Mouse (Mus musculus) heart, embryonic 12.5 days (tissue): ENCODE results near the gene Ndst2. TPM values are rescaled to one million over a fixed set of nuclear protein-coding genes. Genes with fewer than 3 reads are reported as not detected.
"Not testable (repeated sequence)": the region's sequence is repeated elsewhere in the genome, so short reads cannot be mapped to it uniquely, and the experiment has no call there.

Experiments used
- ATAC-seq: fragments of 200-750 bp; cut with Nextera tagmentation; 2 replicates; pipeline ENCODE4 v1.8.0; 2017; ENCODE audit warnings: moderate TSS enrichment, moderate library complexity; ENCODE audit not compliant: insufficient number of reproducible peaks, low FRiP score
- H3K27ac ChIP-seq: fragments of 300-500 bp; sonication (generic); 2 replicates; pipeline ENCODE4 v1.5.1; 2016; ENCODE audit warnings: mild to moderate bottlenecking, moderate library complexity; ENCODE audit not compliant: poor library complexity, severe bottlenecking
- H3K27me3 ChIP-seq: fragments of 300-500 bp; sonication (generic); replicated peaks from 2 replicates; pipeline ENCODE4 v1.6.1; 2016; ENCODE audit warnings: mild to moderate bottlenecking, moderate library complexity
- H3K36me3 ChIP-seq: fragments of 300-500 bp; sonication (generic); 2 replicates; pipeline ENCODE4 v1.6.1; 2016; ENCODE audit warnings: mild to moderate bottlenecking, moderate library complexity
- H3K4me1 ChIP-seq: fragments of 300-500 bp; sonication (generic); replicated peaks from 2 replicates; pipeline ENCODE4 v1.6.1; 2016; ENCODE audit warnings: mild to moderate bottlenecking
- H3K4me2 ChIP-seq: fragments of 300-500 bp; sonication (generic); 2 replicates; pipeline ENCODE4 v1.6.1; 2016; ENCODE audit warnings: mild to moderate bottlenecking, moderate library complexity
- H3K4me3 ChIP-seq: fragments of 300-500 bp; sonication (generic); 2 replicates; pipeline ENCODE4 v1.5.1; 2016; ENCODE audit warnings: mild to moderate bottlenecking
- H3K9ac ChIP-seq: fragments of 300-500 bp; sonication (generic); 2 replicates; pipeline ENCODE4 v1.6.1; 2016; ENCODE audit warnings: mild to moderate bottlenecking, moderate library complexity
- H3K9me3 ChIP-seq: fragments of 300-500 bp; sonication (generic); replicated peaks from 2 replicates; pipeline ENCODE4 v1.6.1; 2016; ENCODE audit warnings: mild to moderate bottlenecking, moderate library complexity
- WGBS: fragments of 180-500 bp; shearing (Covaris S2); methylation state at CpG from one replicate; pipeline ENCODE4 v1.1.7; 2016; 5-methylcytosine and 5-hydroxymethylcytosine counted together
- polyA plus RNA-seq: library from polyadenylated mRNA; unstranded; fragments of >200 nt; fragmentation: Nextera tagmentation; extraction: Ambion mirVana; gene quantifications from 2 replicates; pipeline ENCODE4 v1.2.1, GENCODE M21; 2016

The Ndst2 gene
- polyA plus RNA-seq, 1 experiment from 2014 or later = 18.8 TPM

- Histone ChIP-seq H3K9ac (no peak overlapping the region), H3K27me3 (no peaks in the 10 kb centered on the region), H3K4me2 (no peak overlapping the region), H3K36me3 (peaks cover 98% of the 10 kb centered on the region), H3K27ac (no peak overlapping the region), H3K4me3 (no peak overlapping the region), H3K9me3 (no peaks in the 10 kb centered on the region), H3K4me1 (peaks cover 1% of the 10 kb centered on the region; the same call in 1 of the 2 replicates)
- WGBS = 93% methylated on average over 12 of the region's 12 CpGs
- ATAC-seq = no peak
These were observed 14.6 kb downstream of the Ndst2 start for GRCm38 (mm10) chr14:20719767-20720166.

GRCm38 (mm10) chr14:20718443-20718842 is 15.9 kb downstream of the Ndst2 start:
- H3K9ac ChIP-seq = no peak overlapping the region
- peaks cover 14% of the 10 kb centered on the region for H3K4me1 ChIP-seq
- H3K27me3 ChIP-seq = no peaks in the 10 kb centered on the region
- no peak for ATAC-seq
- H3K36me3 ChIP-seq = peaks cover 98% of the 10 kb centered on the region
- no peak overlapping the region for H3K4me2 ChIP-seq
- no peak overlapping the region for H3K27ac ChIP-seq
- 85% methylated on average over 10 of the region's 10 CpGs for WGBS
- no peaks in the 10 kb centered on the region for H3K9me3 ChIP-seq
- H3K4me3 ChIP-seq = no peak overlapping the region

GRCm38 (mm10) chr14:20713832-20714231 is 20.5 kb downstream of the Ndst2 start:
- Histone ChIP-seq H3K4me2 (peak overlapping the region; percentile 41), H3K4me3 (no peak overlapping the region), H3K27ac (peak overlapping the region; percentile 89), H3K36me3 (peaks cover 90% of the 10 kb centered on the region), H3K9me3 (no peaks in the 10 kb centered on the region), H3K9ac (peak overlapping the region; percentile 61), H3K4me1 (peaks cover 40% of the 10 kb centered on the region), H3K27me3 (no peaks in the 10 kb centered on the region)
- 31% methylated on average over 11 of the region's 11 CpGs for WGBS
- ATAC-seq = peak; percentile 65

GRCm38 (mm10) chr14:20708239-20708638 is 26.1 kb downstream of the Ndst2 start:
- no peak for ATAC-seq
- Histone ChIP-seq H3K36me3 (peaks cover 48% of the 10 kb centered on the region), H3K9ac (peak overlapping the region; percentile 99), H3K4me3 (peak overlapping the region; percentile 97), H3K9me3 (no peaks in the 10 kb centered on the region), H3K27me3 (no peaks in the 10 kb centered on the region), H3K4me2 (peak overlapping the region; percentile 84), H3K4me1 (peaks cover 35% of the 10 kb centered on the region), H3K27ac (0 out of 2 replicates have a peak overlapping the region, but pooled peaks have one; percentile 90)
- WGBS = 10% methylated on average over 10 of the region's 10 CpGs

GRCm38 (mm10) chr14:20707201-20708190 is 26.9 kb downstream of the Ndst2 start, which contains the start of gene Zswim8:
Gene Zswim8, plus strand, starts transcription at chr14:20707552.
- WGBS = under 1% methylated on average over 75 of the region's 80 CpGs
- Histone ChIP-seq H3K27ac (peak within 1 kb of the TSS; percentile 90), H3K4me2 (peak within 1 kb of the TSS; percentile 84), H3K4me1 (peaks cover 29% of the 10 kb centered on the region), H3K9ac (peak within 1 kb of the TSS; percentile 99), H3K4me3 (peak within 1 kb of the TSS; percentile 97), H3K27me3 (no peaks in the 10 kb centered on the region), H3K9me3 (no peaks in the 10 kb centered on the region), H3K36me3 (peaks cover 41% of the 10 kb centered on the region)
- peak; percentile 93 for ATAC-seq

- not testable (repeated sequence) for H3K27me3 ChIP-seq, ATAC-seq, H3K9me3 ChIP-seq
- Histone ChIP-seq H3K4me2 (peak overlapping the region; percentile 80), H3K4me3 (peak overlapping the region; percentile 98), H3K27ac (peak overlapping the region; percentile 96), H3K4me1 (peaks cover 32% of the 10 kb centered on the region), H3K36me3 (peaks cover 22% of the 10 kb centered on the region), H3K9ac (peak overlapping the region; percentile 95)
- WGBS = 6% methylated on average over 8 of the region's 8 CpGs
These were observed 30.9 kb downstream of the Ndst2 start for GRCm38 (mm10) chr14:20703461-20703860.

GRCm38 (mm10) chr14:20702741-20703381 is 31.5 kb downstream of the Ndst2 start, which contains the start of gene Chchd1:
Gene Chchd1, plus strand, starts transcription at chr14:20703006.
- Histone ChIP-seq H3K4me3 (peak within 1 kb of the TSS; percentile 98), H3K36me3 (peaks cover 28% of the 10 kb centered on the region), H3K9ac (peak within 1 kb of the TSS; percentile 95), H3K27ac (peak within 1 kb of the TSS; percentile 96), H3K9me3 (no peaks in the 10 kb centered on the region), H3K4me1 (peaks cover 35% of the 10 kb centered on the region), H3K4me2 (peak within 1 kb of the TSS; percentile 80), H3K27me3 (no peaks in the 10 kb centered on the region)
- peak; percentile 83 for ATAC-seq
- WGBS = under 1% methylated on average over 61 of the region's 61 CpGs

GRCm38 (mm10) chr14:20702096-20702740 is 32.1 kb downstream of the Ndst2 start:
- Histone ChIP-seq H3K9ac (peak overlapping the region; percentile 95), H3K36me3 (peaks cover 31% of the 10 kb centered on the region), H3K4me2 (peak overlapping the region; percentile 80), H3K9me3 (no peaks in the 10 kb centered on the region), H3K4me1 (peaks cover 42% of the 10 kb centered on the region), H3K27ac (peak overlapping the region; percentile 96), H3K4me3 (peak overlapping the region; percentile 98), H3K27me3 (no peaks in the 10 kb centered on the region)
- ATAC-seq = 0 out of 2 replicates have a peak, but pooled peaks have one; percentile 9
- 8% methylated on average over 15 of the region's 15 CpGs for WGBS

GRCm38 (mm10) chr14:20701554-20701953 is 32.8 kb downstream of the Ndst2 start:
- peak overlapping the region; percentile 66 for H3K4me2 ChIP-seq
- H3K9me3 ChIP-seq = no peaks in the 10 kb centered on the region
- no peak for ATAC-seq
- H3K4me3 ChIP-seq = peak overlapping the region; percentile 98
- peak overlapping the region; percentile 66; the same call in 1 of the 2 replicates for H3K9ac ChIP-seq
- 79% methylated on average over 8 of the region's 8 CpGs for WGBS
- H3K27me3 ChIP-seq = no peaks in the 10 kb centered on the region
- H3K36me3 ChIP-seq = peaks cover 31% of the 10 kb centered on the region
- H3K27ac ChIP-seq = peak overlapping the region; percentile 44
- peaks cover 48% of the 10 kb centered on the region for H3K4me1 ChIP-seq

- H3K27ac ChIP-seq = no peak overlapping the region
- no peak overlapping the region for H3K4me3 ChIP-seq
- H3K9ac ChIP-seq = no peak overlapping the region
- no peaks in the 10 kb centered on the region for H3K27me3 ChIP-seq
- no peak for ATAC-seq
- H3K9me3 ChIP-seq = no peaks in the 10 kb centered on the region
- H3K4me2 ChIP-seq = no peak overlapping the region
- peaks cover 58% of the 10 kb centered on the region for H3K4me1 ChIP-seq
- WGBS = 79% methylated on average over 3 of the region's 3 CpGs
- peaks cover 32% of the 10 kb centered on the region for H3K36me3 ChIP-seq
These were observed 34.0 kb downstream of the Ndst2 start for GRCm38 (mm10) chr14:20700362-20700761.
